Mouse (Mus musculus) midbrain, postnatal 0 days (tissue): Measurements from ENCODE around the gene Dnajc5. TPM values are rescaled to one million over a fixed set of nuclear protein-coding genes. Genes with fewer than 3 reads are reported as not detected.

Experiments
- ATAC-seq: fragments of 200-750 bp; cut with Nextera tagmentation; 2 replicates; pipeline ENCODE4 v1.8.0; 2017; ENCODE audit warnings: moderate number of reproducible peaks, mild to moderate bottlenecking, moderate TSS enrichment, moderate library complexity; ENCODE audit not compliant: low FRiP score
- DNase-seq: peaks from one replicate; pipeline ENCODE4 v3.0.0-alpha.2; 2015; ENCODE audit warnings: low spot score
- H3K27ac ChIP-seq: fragments of 300-500 bp; sonication (generic); 2 replicates; pipeline ENCODE4 v1.5.1; 2014; ENCODE audit warnings: low read depth, mild to moderate bottlenecking, low read length, mixed read lengths
- H3K27me3 ChIP-seq: fragments of 300-500 bp; sonication (generic); 2 replicates; pipeline ENCODE4 v1.6.1; 2014; ENCODE audit warnings: low read length, control low read depth, mixed read lengths; ENCODE audit not compliant: insufficient read depth
- H3K36me3 ChIP-seq: fragments of 300-500 bp; sonication (generic); 2 replicates; pipeline ENCODE4 v1.6.1; 2014; ENCODE audit warnings: low read length, control low read depth, mixed read lengths; ENCODE audit not compliant: insufficient read depth
- H3K4me1 ChIP-seq: fragments of 300-500 bp; sonication (generic); 2 replicates; pipeline ENCODE4 v1.6.1; 2014; ENCODE audit warnings: mild to moderate bottlenecking, control low read depth, antibody characterized with exemption, low read length, mixed read lengths; ENCODE audit not compliant: insufficient read depth
- H3K4me2 ChIP-seq: fragments of 300-500 bp; sonication (generic); 2 replicates; pipeline ENCODE4 v1.6.1; 2014; ENCODE audit warnings: low read depth, mild to moderate bottlenecking, low read length, mixed read lengths; ENCODE audit not compliant: poor library complexity, severe bottlenecking
- H3K4me3 ChIP-seq: fragments of 300-500 bp; sonication (generic); 2 replicates; pipeline ENCODE4 v1.5.1; 2014; ENCODE audit warnings: low read depth, mild to moderate bottlenecking, low read length, moderate library complexity
- H3K9ac ChIP-seq: fragments of 300-500 bp; sonication (generic); replicated peaks from 2 replicates; pipeline ENCODE4 v1.6.1; 2014; ENCODE audit warnings: mild to moderate bottlenecking, low read length, moderate library complexity, mixed read lengths; ENCODE audit not compliant: poor library complexity, severe bottlenecking
- H3K9me3 ChIP-seq: fragments of 300-500 bp; sonication (generic); 2 replicates; pipeline ENCODE4 v1.6.1; 2016; ENCODE audit warnings: low read length, control low read depth
- CTCF ChIP-seq: IDR thresholded peaks from 2 replicates; pipeline ENCODE4 v1.5.1; 2016; ENCODE audit warnings: antibody characterized with exemption, mild to moderate bottlenecking
- WGBS: fragments of 180-500 bp; shearing (Covaris S2); extraction: QIAGEN DNeasy Blood & Tissue Kit; methylation state at CpG from one replicate; pipeline ENCODE4 v1.1.7; 2014; 5-methylcytosine and 5-hydroxymethylcytosine counted together
- polyA plus RNA-seq: library from polyadenylated mRNA; unstranded; fragments of >200 nt; fragmentation: Nextera tagmentation; extraction: Ambion mirVana; gene quantifications from 2 replicates; pipeline ENCODE4 v1.2.1, GENCODE M21; 2015
- total RNA-seq: library from RNA; depleted of rRNA; stranded (reverse); fragments of >200 nt; gene quantifications from 2 replicates; pipeline ENCODE4 v1.2.3, GENCODE M21; 2014

Gene Dnajc5
- total and polyA plus RNA-seq, 2 experiments from 2014 or later, result 303 to 487 TPM

DNA sequence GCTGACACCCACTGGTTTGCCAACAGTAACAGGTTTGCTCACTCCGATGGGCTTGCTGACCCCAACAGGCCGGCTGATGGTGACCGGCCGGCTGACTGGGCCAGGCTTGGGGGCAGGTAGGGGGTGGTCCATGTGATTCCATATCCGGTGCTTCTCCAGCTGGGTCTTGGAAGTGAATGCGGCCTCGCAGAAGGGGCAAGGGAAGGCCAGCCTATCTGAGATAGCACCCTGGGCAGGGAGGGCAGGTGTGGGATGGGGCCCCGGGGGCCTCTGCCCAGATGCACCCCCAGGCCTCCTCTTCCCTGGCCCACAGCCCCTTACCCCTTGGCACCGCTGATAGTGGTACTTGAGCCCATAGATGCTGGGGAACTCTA lies 69.4 kb downstream of the Dnajc5 start:
- H3K9me3 ChIP-seq, result no peaks in the 10 kb centered on the region
- 98% methylated on average over 9 of the region's 9 CpGs for WGBS

DNA sequence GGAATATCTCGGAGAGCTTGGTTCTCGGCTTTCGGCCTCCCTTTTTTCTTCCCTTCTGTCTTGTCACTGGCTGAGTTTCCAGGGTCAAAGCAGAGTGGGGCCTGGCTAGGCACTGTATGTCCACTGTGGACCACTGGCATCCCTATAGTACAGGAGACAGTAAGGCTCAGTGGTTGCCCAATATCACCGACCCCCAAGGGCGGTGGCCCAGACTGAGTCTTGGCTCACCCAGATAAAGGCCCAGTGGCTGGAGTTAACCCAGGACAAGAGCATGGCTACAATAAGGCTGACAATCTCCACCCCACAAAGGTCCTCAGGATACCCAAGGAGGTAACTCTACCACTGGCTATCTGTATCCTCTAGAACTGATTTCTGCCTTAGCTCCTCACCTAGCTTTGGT lies 70.2 kb downstream of the Dnajc5 start:
- H3K27me3 ChIP-seq, result no peaks in the 10 kb centered on the region
- H3K4me3 ChIP-seq, result no peak overlapping the region
- H3K9ac ChIP-seq, result no peak overlapping the region
- WGBS, result 98% methylated on average over 5 of the region's 5 CpGs
- H3K27ac ChIP-seq, result no peak overlapping the region
- DNase-seq, result no peak
- ATAC-seq, result no peak
- no peak for TF ChIP-seq CTCF
- H3K4me1 ChIP-seq, result peaks cover 12% of the 10 kb centered on the region
- H3K9me3 ChIP-seq, result no peaks in the 10 kb centered on the region
- peaks cover 50% of the 10 kb centered on the region for H3K36me3 ChIP-seq
- H3K4me2 ChIP-seq, result peak overlapping the region; percentile 69

More for the DNA sequence above, 69.4 kb downstream of the Dnajc5 start:
- peaks cover 55% of the 10 kb centered on the region for H3K36me3 ChIP-seq
- DNase-seq (no peak), ATAC-seq (no peak)
- TF ChIP-seq CTCF, result no peak
- H3K4me3 ChIP-seq, result no peak overlapping the region
- no peaks in the 10 kb centered on the region for H3K27me3 ChIP-seq
- peaks cover 12% of the 10 kb centered on the region for H3K4me1 ChIP-seq
- no peak overlapping the region for H3K4me2 ChIP-seq
- no peak overlapping the region for H3K9ac ChIP-seq
- H3K27ac ChIP-seq, result no peak overlapping the region

DNA sequence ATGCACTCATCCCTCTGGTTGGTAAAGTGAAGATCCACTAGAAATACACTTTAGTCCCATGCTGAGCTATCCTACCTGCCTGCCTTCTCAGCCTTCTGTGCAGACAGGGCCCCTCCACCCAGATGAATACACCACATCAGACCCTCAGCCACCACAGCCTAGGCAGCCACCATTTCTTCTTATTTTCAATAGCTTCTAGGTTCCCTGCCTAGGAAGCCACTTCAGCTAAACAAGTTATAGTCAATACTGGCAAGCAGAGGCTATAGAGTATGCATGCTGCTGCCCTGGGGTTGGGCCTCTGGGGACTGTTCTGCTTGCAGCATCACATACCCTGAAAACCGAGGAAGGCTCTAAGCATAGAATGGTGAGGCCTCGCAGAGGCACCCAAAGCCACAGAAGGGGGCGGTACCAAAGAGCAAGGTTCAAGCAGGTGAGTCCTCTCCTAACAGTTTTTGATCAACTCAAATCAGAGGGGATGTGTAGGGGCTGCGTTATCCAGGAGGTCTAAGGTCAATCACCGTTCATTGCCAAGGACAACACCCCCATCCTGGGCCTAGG lies 71.3 kb downstream of the Dnajc5 start, which contains the start of gene Prpf6:
TSS of gene Prpf6 (plus strand) at position 341 of the 558 bp plus-strand sequence.
- ATAC-seq (no peak), DNase-seq (no peak)
- Histone ChIP-seq H3K4me2 (peak within 1 kb of the TSS; percentile 69), H3K36me3 (peaks cover 46% of the 10 kb centered on the region), H3K4me1 (peaks cover 12% of the 10 kb centered on the region), H3K9ac (peak within 1 kb of the TSS; percentile 97), H3K9me3 (no peaks in the 10 kb centered on the region), H3K4me3 (peak within 1 kb of the TSS; percentile 84), H3K27me3 (no peaks in the 10 kb centered on the region), H3K27ac (peak within 1 kb of the TSS; percentile 91)
- 7% methylated on average over 5 of the region's 5 CpGs for WGBS
- TF ChIP-seq CTCF, result no peak

DNA sequence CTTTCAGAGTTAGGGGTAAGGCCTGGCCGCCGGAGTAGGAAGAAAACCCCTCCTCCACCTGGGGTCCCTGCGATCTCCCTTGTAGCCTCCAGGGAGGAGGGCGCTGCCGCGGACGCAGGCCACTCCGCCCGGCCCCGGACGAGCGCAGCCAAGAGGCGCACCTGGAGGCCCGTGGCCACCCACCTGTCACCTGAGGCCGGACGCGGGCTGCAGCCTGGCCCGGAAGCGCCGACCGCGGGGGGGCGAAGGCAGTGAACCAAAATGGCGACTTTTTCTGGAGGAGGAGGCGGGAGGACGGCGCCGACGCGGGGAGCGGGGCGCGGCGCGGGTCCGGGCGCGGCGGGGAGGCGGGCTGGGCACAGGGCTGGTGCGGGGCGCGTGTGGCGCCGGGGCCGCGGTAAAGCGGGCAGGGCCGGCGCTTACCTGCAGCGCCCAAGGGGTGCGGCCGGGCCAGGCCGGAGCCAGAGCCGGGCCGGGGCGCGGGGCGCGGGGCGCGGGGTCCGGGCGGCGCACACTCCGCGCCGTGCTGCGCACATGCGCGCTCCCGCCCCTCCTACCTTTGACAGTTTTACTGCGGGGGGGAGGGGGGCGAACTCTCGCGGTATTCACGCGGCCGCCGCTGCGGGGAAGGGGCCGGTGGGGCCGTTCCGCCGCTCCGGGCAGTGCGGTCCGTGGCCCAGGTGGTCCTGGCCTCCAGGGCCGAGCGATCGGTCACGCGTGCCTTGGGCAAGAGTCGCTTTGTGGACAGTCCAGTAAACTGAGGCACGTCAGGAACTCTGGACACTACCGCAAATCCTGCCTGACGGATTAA lies 72.2 kb downstream of the Dnajc5 start, which contains the start of gene Zfp512b:
TSS of gene Zfp512b (minus strand) at position 573 of the 811 bp plus-strand sequence.
- peaks cover 12% of the 10 kb centered on the region for H3K4me1 ChIP-seq
- WGBS, result 1% methylated on average over 44 of the region's 97 CpGs
- no peaks in the 10 kb centered on the region for H3K9me3 ChIP-seq
- H3K9ac ChIP-seq, result peak within 1 kb of the TSS; percentile 97
- peak within 1 kb of the TSS; percentile 84 for H3K4me3 ChIP-seq
- DNase-seq, result peak; percentile 87
- TF ChIP-seq CTCF, result no peak
- H3K27me3 ChIP-seq, result no peaks in the 10 kb centered on the region
- peak; percentile 76 for ATAC-seq
- peak within 1 kb of the TSS; percentile 91 for H3K27ac ChIP-seq
- peaks cover 41% of the 10 kb centered on the region for H3K36me3 ChIP-seq
- H3K4me2 ChIP-seq, result peak within 1 kb of the TSS; percentile 69

DNA sequence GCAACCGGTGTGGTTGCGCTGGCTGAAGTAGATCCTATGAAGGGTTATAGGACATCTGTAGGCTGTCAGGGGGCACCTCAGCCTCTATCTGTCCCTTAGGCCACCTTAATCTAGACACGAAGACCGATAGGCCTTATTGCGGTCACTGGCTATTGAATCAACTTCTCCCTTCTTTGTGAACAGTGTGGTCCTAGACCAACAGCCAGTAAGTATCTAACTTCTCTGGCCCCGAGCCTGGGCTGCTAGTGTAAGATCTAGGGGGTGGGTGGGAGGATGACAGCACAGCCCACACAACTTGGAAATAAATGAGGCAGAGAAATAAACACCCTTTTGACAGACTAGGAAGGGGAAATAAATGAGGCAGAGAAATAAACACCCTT lies 72.7 kb downstream of the Dnajc5 start:
- 5% methylated on average over 6 of the region's 6 CpGs for WGBS
- H3K4me3 ChIP-seq, result peak overlapping the region; percentile 84
- peaks cover 15% of the 10 kb centered on the region for H3K4me1 ChIP-seq
- peaks cover 35% of the 10 kb centered on the region for H3K36me3 ChIP-seq
- H3K27ac ChIP-seq, result peak overlapping the region; percentile 91
- H3K9ac ChIP-seq, result peak overlapping the region; percentile 97
- no peaks in the 10 kb centered on the region for H3K27me3 ChIP-seq
- ATAC-seq (peak; percentile 20; the same call in 1 of the 2 replicates), DNase-seq (peak; percentile 51)
- peak overlapping the region; percentile 69 for H3K4me2 ChIP-seq
- TF ChIP-seq CTCF, result no peak
- no peaks in the 10 kb centered on the region for H3K9me3 ChIP-seq

DNA sequence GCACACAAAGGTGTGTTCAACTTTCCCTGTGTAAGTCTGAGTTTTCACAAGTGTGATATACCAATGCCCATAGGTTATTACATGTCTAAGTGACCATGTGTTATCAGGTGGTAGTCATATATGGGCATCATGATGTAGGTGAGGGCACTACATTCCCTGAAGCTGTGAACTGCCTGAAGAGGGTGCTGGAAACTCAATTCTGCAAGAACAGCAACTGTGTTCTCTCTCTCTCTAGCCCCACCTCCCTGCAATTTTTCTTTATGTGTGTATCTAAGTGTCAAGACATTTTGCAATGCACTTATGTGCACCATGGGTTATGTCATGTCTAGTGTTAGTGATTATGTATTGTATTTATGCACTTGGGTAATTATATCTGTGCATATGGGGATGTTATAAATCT lies 73.7 kb downstream of the Dnajc5 start:
- peaks cover 17% of the 10 kb centered on the region for H3K4me1 ChIP-seq
- no peak overlapping the region for H3K27ac ChIP-seq
- no peak for ATAC-seq
- no peaks in the 10 kb centered on the region for H3K9me3 ChIP-seq
- DNase-seq, result no peak
- H3K4me2 ChIP-seq, result no peak overlapping the region
- H3K4me3 ChIP-seq, result no peak overlapping the region
- H3K36me3 ChIP-seq, result peaks cover 26% of the 10 kb centered on the region
- peak; percentile 31 for TF ChIP-seq CTCF
- no peak overlapping the region for H3K9ac ChIP-seq
- no peaks in the 10 kb centered on the region for H3K27me3 ChIP-seq
